Mouse (Mus musculus): Measurements from ENCODE around the gene Ltb. TPM values are rescaled to one million over a fixed set of nuclear protein-coding genes. Genes with fewer than 3 reads are reported as not detected.

The Ltb gene
- total RNA-seq, 2 experiments from 2014 or later: 5.5 TPM; not detected in 1

DNA sequence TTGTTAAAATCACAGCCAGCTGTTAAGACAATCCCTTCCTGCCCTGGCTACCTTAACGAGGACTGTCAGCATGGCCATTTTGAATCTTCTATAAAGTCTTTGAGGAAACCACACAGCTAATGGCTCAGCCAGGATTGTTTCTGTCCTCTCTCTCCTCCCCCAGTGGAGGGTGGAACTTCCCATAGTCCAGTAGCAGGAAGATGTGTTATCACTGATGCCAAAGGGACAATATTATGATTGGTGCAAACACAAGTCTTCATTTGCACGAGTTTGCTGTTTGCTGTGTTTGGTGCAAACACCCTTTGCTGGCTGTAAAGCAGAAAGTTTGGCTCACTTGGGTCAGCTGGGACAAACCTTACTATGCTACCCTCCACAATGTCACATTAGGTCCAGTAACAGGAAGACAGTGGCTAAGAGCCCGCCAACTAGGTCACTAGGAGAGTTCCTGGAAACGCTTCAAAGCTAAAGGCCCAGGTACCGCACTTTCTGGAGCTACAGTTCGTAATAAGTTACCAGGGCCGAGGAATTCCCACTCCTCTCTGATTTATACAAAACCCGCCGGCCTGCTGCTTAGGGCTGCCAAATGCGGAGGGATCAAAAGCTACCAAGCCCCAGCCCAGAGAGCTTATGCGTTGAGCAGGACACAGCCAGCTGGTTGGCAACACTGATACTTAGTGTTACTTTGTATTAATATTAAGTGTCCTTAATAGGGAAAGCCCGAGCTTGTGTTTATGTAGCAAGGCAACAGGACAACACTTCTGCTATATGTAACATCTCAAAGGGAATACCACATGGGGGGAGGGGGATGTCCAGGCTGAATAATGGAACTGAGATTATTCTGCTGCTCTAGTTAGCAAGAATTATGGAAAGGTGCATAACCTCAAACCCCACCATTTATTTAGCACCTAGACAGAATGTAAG, 46.4 kb downstream of the Ltb start:
- no peak for ATAC-seq (replicated peaks; ENCODE audit: low FRiP score, low TSS enrichment, poor library complexity, severe bottlenecking)

DNA sequence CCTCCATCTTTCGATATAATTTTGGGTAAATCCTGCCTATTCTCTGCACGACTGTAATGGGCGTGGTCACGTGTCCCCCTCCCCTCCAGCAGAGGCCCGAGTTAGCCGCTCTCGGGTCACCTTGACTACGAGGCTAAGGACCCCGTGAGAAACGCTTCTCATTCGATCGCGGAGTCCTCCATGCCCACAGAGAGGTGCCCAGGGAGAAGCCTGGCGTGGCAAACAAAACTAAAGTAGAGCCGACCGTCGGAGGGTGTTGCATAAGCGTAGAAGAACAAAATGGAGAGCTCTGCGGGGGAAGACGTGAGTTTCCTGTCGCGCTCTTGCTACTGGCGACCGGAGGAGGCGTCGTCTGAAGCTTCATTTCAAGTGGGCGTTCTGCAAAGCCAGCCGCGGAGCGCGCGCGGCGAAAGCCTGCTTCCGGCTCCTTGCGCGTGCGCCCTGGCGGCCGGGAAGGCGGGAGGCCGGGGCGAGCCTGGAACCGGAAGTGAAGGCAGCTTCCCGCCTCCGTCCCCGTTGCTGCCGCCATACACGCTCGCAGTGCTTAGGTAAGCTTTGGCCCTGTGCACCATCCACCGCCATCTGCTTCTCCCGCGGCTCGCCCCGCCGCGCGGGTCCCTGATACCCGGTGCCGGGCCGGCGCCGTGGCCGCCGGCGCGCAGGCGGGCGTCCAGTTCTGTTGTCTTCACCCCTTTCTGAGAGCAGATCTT, 47.2 kb downstream of the Ltb start, which contains the start of gene Ddx39b:
TSS of gene Ddx39b (plus strand) at position 442 of the 710 bp plus-strand sequence.
- peak; percentile 70 for ATAC-seq (replicated peaks; ENCODE audit: low FRiP score, low TSS enrichment, poor library complexity, severe bottlenecking)

DNA sequence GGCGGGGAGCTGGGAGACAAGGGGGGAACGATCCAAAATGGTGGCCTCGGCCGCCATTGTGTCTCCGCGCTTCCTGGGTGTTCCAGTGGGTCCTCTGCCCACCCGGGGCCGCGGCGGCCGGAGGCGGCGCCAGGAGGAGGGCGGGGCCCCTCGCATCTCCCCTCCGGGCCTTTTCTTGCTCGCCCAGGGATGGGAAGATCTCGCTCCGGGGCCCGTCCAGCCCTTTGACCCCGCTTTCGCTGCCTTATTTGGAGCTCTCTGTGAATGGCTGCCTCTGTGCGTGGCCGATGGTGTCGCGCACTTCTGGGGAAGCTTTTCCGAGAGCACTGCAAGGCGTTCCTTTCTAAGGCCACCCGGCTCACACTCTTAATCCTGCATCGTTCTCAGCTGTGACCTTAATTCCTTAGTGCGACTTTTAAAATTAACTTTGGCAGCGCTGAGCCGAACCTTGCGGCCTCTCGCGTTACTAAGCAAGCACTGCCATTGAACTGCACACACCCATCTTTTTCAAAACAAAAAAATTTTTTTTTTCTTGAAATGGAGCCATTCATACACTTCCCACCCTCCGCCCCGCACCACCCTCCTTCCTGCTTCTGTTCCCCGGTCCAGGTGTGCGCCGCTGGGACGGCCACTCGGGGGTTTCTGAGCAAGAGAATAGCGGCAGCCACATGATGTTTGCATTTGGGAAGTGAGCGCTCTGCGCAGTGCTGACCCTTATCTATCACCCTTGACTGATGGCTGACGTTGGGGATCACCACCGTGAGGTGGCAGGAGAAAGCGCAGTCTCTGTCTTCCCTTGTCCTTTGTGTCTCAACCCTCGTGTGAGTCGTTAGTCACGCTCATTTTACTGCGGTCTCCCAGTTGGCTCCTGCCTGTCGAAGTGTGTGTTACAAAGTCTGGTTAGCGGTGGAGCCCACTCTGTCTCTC, 48.0 kb downstream of the Ltb start:
- peak; percentile 65 for ATAC-seq (replicated peaks; ENCODE audit: low FRiP score, low TSS enrichment, poor library complexity, severe bottlenecking)

DNA sequence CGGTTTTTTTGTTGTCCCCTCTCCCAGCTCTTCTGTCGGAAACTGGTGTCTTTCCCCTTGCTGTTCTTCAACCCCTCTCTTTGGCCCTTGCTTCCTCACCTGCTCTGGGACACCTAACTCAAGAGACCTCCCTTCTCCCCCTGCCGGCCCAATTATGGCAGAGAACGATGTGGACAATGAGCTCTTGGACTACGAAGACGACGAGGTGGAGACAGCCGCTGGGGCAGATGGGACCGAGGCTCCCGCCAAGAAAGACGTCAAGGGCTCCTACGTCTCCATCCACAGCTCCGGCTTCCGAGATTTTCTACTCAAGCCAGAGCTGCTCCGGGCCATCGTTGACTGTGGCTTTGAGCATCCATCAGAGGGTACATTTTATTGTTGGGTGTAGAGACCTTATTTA, 48.8 kb downstream of the Ltb start:
- peak; percentile 19; the same call in 1 of the 2 replicates for ATAC-seq (replicated peaks; ENCODE audit: low FRiP score, low TSS enrichment, poor library complexity, severe bottlenecking)

DNA sequence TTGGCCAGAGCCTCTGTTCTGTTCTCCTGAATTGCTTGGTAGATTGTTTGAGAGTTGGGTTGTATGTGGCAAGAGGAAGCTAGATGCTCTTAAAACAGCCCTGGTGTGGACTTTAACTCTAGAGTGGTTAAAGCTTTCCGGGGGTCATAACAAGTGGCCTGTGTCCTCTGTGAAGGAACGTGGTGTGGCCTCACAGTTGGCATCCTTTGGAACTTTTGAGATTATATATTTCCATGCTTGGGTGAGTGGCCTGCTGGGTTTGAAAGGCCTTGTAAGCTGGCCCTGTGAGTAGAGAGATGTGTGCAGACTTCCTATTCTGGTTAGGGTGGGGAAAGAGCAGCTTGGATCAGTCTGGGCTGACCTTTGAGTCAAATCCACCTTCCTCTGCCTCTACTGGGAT, 50.8 kb downstream of the Ltb start:
- ATAC-seq (replicated peaks; ENCODE audit: low FRiP score, low TSS enrichment, poor library complexity, severe bottlenecking): no peak

Other genes starting within 250 kb of the Ltb start
Only the 30 nearest of the 39 such genes appear.
- 0.31 and 0.54 TPM in 2 replicates for gene Vwa7, start 177.9 kb upstream of the Ltb start, total RNA-seq (2014; fragmentation: Nextera tagmentation)
- 0.15 and 0.19 TPM in 2 replicates for gene Vwa7, start 177.9 kb upstream of the Ltb start, total RNA-seq (2017)
- gene Sapcd1, start 166.4 kb upstream of the Ltb start, total RNA-seq (2014; fragmentation: Nextera tagmentation): 9.4 and 14.7 TPM in 2 replicates
- 4.2 TPM in 1 of 2 replicates, not detected in the other for gene Sapcd1, start 166.4 kb upstream of the Ltb start, total RNA-seq (2017)
- 10.0 and 10.6 TPM in 2 replicates for gene Msh5, start 147.7 kb upstream of the Ltb start, total RNA-seq (2014; fragmentation: Nextera tagmentation)
- gene Msh5, start 147.7 kb upstream of the Ltb start, total RNA-seq (2017): 2.4 and 3.1 TPM in 2 replicates
- 126 and 137 TPM in 2 replicates for gene Clic1, start 144.5 kb upstream of the Ltb start, total RNA-seq (2014; fragmentation: Nextera tagmentation)
- gene Clic1, start 144.5 kb upstream of the Ltb start, total RNA-seq (2017): 137 and 183 TPM in 2 replicates
- gene Ddah2, start 135.4 kb upstream of the Ltb start, total RNA-seq (2014; fragmentation: Nextera tagmentation): 2.7 and 7.6 TPM in 2 replicates
- 4.6 and 21.4 TPM in 2 replicates for gene Ddah2, start 135.4 kb upstream of the Ltb start, total RNA-seq (2017)
- gene Ly6g6c, start 129.1 kb upstream of the Ltb start, total RNA-seq (2014; fragmentation: Nextera tagmentation): not detected in 2 replicates
- not detected in 2 replicates for gene Ly6g6c, start 129.1 kb upstream of the Ltb start, total RNA-seq (2017)
- 0.32 TPM in 1 of 2 replicates, not detected in the other for gene Mpig6b, start 128.3 kb upstream of the Ltb start, total RNA-seq (2014; fragmentation: Nextera tagmentation)
- gene Mpig6b, start 128.3 kb upstream of the Ltb start, total RNA-seq (2017): not detected in 2 replicates
- gene Ly6g6e, start 117.5 kb upstream of the Ltb start, total RNA-seq (2014; fragmentation: Nextera tagmentation): not detected in 2 replicates
- gene Ly6g6e, start 117.5 kb upstream of the Ltb start, total RNA-seq (2017): not detected in 2 replicates
- gene Ly6g6d, start 116.4 kb upstream of the Ltb start, total RNA-seq (2014; fragmentation: Nextera tagmentation): not detected in 2 replicates
- gene Ly6g6d, start 116.4 kb upstream of the Ltb start, total RNA-seq (2017): not detected in 2 replicates
- gene Ly6g6f, start 108.8 kb upstream of the Ltb start, total RNA-seq (2014; fragmentation: Nextera tagmentation): not detected in 2 replicates
- not detected in 2 replicates for gene Ly6g6f, start 108.8 kb upstream of the Ltb start, total RNA-seq (2017)
- gene Abhd16a, start 105.2 kb upstream of the Ltb start, total RNA-seq (2014; fragmentation: Nextera tagmentation): 62.9 and 76.7 TPM in 2 replicates
- gene Abhd16a, start 105.2 kb upstream of the Ltb start, total RNA-seq (2017): 38.5 and 46.7 TPM in 2 replicates
- not detected in 2 replicates for gene Ly6g5c, start 86.2 kb upstream of the Ltb start, total RNA-seq (2014; fragmentation: Nextera tagmentation)
- gene Ly6g5c, start 86.2 kb upstream of the Ltb start, total RNA-seq (2017): not detected in 2 replicates
- 0.42 and 1.1 TPM in 2 replicates for gene Ly6g5b, start 79.0 kb upstream of the Ltb start, total RNA-seq (2014; fragmentation: Nextera tagmentation)
- gene Ly6g5b, start 79.0 kb upstream of the Ltb start, total RNA-seq (2017): 0.99 TPM in 1 of 2 replicates, not detected in the other
- gene Gpank1, start 73.0 kb upstream of the Ltb start, total RNA-seq (2014; fragmentation: Nextera tagmentation): 30.4 and 31.5 TPM in 2 replicates
- 36.2 and 37.7 TPM in 2 replicates for gene Gpank1, start 73.0 kb upstream of the Ltb start, total RNA-seq (2017)
- gene Csnk2b, start 72.4 kb upstream of the Ltb start, total RNA-seq (2014; fragmentation: Nextera tagmentation): 340 and 451 TPM in 2 replicates
- gene Csnk2b, start 72.4 kb upstream of the Ltb start, total RNA-seq (2017): 319 and 482 TPM in 2 replicates
- gene D17H6S53E, start 68.1 kb upstream of the Ltb start, total RNA-seq (2014; fragmentation: Nextera tagmentation): 0.70 and 6.3 TPM in 2 replicates
- gene D17H6S53E, start 68.1 kb upstream of the Ltb start, total RNA-seq (2017): 4.4 and 9.0 TPM in 2 replicates
- not detected in 2 replicates for gene Apom, start 62.4 kb upstream of the Ltb start, total RNA-seq (2014; fragmentation: Nextera tagmentation)
- gene Apom, start 62.4 kb upstream of the Ltb start, total RNA-seq (2017): not detected in 2 replicates
- 158 TPM in 2 replicates for gene Bag6, start 59.3 kb upstream of the Ltb start, total RNA-seq (2014; fragmentation: Nextera tagmentation)
- gene Bag6, start 59.3 kb upstream of the Ltb start, total RNA-seq (2017): 63.3 and 105 TPM in 2 replicates
- 392 and 430 TPM in 2 replicates for gene Prrc2a, start 29.5 kb upstream of the Ltb start, total RNA-seq (2014; fragmentation: Nextera tagmentation)
- gene Prrc2a, start 29.5 kb upstream of the Ltb start, total RNA-seq (2017): 44.9 and 47.1 TPM in 2 replicates
- gene Aif1, start 18.4 kb upstream of the Ltb start, total RNA-seq (2014; fragmentation: Nextera tagmentation): not detected in 2 replicates
- gene Aif1, start 18.4 kb upstream of the Ltb start, total RNA-seq (2017): 7.4 TPM in 1 of 2 replicates, not detected in the other
- not detected in 2 replicates for gene Lst1, start 6.0 kb upstream of the Ltb start, total RNA-seq (2014; fragmentation: Nextera tagmentation)
- 15.8 TPM in 1 of 2 replicates, not detected in the other for gene Lst1, start 6.0 kb upstream of the Ltb start, total RNA-seq (2017)
- 1.8 TPM in 1 of 2 replicates, not detected in the other for gene Tnf, start 7.6 kb downstream of the Ltb start, total RNA-seq (2014; fragmentation: Nextera tagmentation)
- gene Tnf, start 7.6 kb downstream of the Ltb start, total RNA-seq (2017): 0.88 and 7.7 TPM in 2 replicates
- gene Lta, start 10.9 kb downstream of the Ltb start, total RNA-seq (2014; fragmentation: Nextera tagmentation): 0.45 TPM in 1 of 2 replicates, not detected in the other
- gene Lta, start 10.9 kb downstream of the Ltb start, total RNA-seq (2017): not detected in 2 replicates
- gene Gm16181, start 26.4 kb downstream of the Ltb start, total RNA-seq (2014; fragmentation: Nextera tagmentation): not detected in 2 replicates
- gene Gm16181, start 26.4 kb downstream of the Ltb start, total RNA-seq (2017): not detected in 2 replicates
- 4.5 and 8.0 TPM in 2 replicates for gene Atp6v1g2, start 39.2 kb downstream of the Ltb start, total RNA-seq (2014; fragmentation: Nextera tagmentation)
- 0.99 and 2.2 TPM in 2 replicates for gene Atp6v1g2, start 39.2 kb downstream of the Ltb start, total RNA-seq (2017)
- 8.8 and 10.1 TPM in 2 replicates for gene Nfkbil1, start 41.4 kb downstream of the Ltb start, total RNA-seq (2014; fragmentation: Nextera tagmentation)
- 3.5 and 10.1 TPM in 2 replicates for gene Nfkbil1, start 41.4 kb downstream of the Ltb start, total RNA-seq (2017)
- 488 and 550 TPM in 2 replicates for gene Ddx39b, start 47.3 kb downstream of the Ltb start, total RNA-seq (2014; fragmentation: Nextera tagmentation)
- 211 and 221 TPM in 2 replicates for gene Ddx39b, start 47.3 kb downstream of the Ltb start, total RNA-seq (2017)
- 237 and 344 TPM in 2 replicates for gene H2-D1, start 68.3 kb downstream of the Ltb start, total RNA-seq (2014; fragmentation: Nextera tagmentation)
- gene H2-D1, start 68.3 kb downstream of the Ltb start, total RNA-seq (2017): 289 and 334 TPM in 2 replicates
- not detected in 2 replicates for gene H2-Q1, start 126.0 kb downstream of the Ltb start, total RNA-seq (2014; fragmentation: Nextera tagmentation)
- gene H2-Q1, start 126.0 kb downstream of the Ltb start, total RNA-seq (2017): not detected in 2 replicates
- not detected in 2 replicates for gene H2-Q2, start 147.8 kb downstream of the Ltb start, total RNA-seq (2014; fragmentation: Nextera tagmentation)
- gene H2-Q2, start 147.8 kb downstream of the Ltb start, total RNA-seq (2017): not detected in 2 replicates